Mouse (Mus musculus) heart, postnatal 0 days (tissue): ENCODE measurements around the gene Entpd5.

Source experiments
- CTCF ChIP-seq: IDR thresholded peaks from 2 replicates; pipeline ENCODE4 v1.5.1; 2016; ENCODE audit warnings: antibody characterized with exemption, control low read depth, low read depth
- EP300 ChIP-seq: IDR thresholded peaks from 2 replicates; pipeline ENCODE4 v1.6.1; 2016; ENCODE audit warnings: antibody characterized with exemption, low read depth

DNA sequence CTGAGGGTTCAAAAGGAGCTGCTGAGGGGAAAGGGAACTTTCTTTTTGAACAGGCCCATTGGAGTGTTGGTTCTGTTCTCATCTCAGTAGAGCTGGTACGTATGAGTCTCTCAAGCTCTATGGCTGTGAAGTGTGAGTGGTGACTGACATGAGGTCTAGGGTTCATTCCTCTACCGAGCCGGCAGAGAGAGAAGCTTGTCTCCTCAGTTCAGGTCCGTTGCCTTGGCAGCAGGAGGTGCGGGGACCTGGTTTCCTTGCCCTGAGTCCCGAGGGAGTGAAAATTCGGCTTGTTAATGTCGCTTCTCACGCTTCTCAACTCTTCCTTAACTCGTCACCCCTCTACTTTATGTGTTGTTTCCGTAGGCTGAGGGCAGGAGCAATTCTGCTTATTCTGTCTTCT lies 43.0 kb upstream of the Entpd5 start:
- no peak for TF ChIP-seq CTCF
- TF ChIP-seq EP300 = no peak
